Mouse (Mus musculus): ENCODE results near the gene Ppp4c. TPM values are rescaled to one million over a fixed set of nuclear protein-coding genes. Genes with fewer than 3 reads are reported as not detected.

Ppp4c gene
- total RNA-seq, 2 experiments from 2014 or later = 74.6 to 74.7 TPM

DNA sequence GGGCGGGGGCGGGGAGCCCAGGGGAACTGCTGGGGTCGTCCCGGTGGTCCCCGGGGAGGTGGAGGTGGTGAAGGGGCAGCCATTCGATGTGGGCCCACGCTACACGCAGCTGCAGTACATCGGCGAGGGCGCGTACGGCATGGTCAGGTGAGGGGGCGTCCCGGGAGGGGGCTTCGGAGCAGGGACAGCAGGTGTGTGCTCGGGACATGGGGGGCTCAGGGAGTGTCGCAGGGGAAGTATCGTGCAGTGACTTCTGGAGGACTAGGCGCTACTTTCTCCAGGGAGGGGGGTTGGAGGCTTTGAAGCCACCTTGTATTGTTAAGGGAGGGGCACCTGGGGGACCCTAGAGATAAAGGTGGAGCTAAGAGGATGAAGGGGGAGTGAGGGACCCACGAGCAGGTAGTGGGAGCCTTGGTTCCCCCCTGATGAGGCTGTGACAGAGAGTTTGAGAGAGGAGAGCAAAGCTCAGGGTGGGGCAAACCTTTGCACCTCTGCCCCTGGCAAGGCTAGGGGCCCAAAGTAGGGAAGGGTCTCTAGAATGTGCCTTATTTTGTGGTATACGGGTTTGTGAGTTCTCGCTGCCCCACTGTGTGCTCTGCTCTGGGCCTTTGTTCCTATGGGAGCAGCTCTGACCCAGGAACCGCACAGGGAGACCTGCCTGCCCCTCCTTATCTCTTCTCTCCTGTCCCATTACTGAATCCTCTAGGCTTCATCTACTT, 32.5 kb downstream of the Ppp4c start:
- DNase-seq (ENCODE audit: low spot score in 2 of 2) = no peak

DNA sequence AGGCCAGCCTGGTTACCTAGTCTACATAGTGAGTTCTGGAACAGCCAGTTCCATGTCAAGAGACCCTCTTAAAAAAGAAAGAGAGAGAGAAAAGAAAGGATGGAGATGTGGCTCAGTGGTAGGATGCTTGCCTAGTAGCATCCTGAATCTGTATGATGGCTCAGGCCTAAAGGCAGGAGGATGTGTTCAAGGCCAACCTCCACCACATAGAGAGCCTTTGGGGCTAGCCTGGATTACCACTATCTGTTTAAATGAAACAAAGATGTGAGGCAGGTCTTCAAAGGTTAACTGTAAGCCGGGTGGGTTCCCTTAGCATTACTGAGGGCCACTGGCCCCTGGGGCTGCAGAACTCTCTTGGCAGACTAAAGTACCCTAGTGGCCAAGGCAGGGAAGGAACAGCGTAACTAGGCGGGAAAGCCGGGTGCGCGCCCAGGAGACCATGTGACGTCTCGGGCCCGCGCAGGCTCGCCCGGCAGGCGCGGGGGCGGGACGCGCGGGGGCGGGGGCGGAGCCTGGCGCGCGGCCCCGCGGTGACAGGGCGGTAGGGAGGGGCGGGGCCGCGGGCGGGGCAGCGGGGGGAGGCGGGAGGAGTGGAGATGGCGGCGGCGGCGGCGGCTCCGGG, 33.1 kb downstream of the Ppp4c start, which contains the start of gene Mapk3:
Mapk3 (plus strand) TSS at position 552 of the 622 bp plus-strand sequence.
- peak; percentile 75 to 87 for DNase-seq (ENCODE audit: low spot score in 2 of 2)

DNA sequence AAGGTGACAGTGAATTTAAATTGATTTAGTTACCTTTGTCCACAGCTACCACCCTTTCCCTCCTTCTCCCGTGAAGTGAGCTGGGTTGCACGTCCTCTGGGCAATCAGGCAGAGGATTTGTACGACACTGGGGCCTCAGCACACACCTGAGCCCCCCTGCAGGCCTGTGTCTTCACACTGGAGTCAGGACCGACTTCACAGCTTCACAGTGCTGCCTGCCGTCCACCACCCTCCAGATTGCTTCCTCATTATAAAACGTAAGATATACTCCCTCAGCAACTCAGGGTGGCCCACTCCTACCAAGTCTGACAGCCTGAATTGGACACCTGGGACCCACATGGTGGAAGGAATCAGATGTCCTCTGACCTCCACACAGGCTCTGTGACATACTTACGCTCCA, 33.8 kb downstream of the Ppp4c start:
- DNase-seq (ENCODE audit: low spot score in 2 of 2) = no peak

DNA sequence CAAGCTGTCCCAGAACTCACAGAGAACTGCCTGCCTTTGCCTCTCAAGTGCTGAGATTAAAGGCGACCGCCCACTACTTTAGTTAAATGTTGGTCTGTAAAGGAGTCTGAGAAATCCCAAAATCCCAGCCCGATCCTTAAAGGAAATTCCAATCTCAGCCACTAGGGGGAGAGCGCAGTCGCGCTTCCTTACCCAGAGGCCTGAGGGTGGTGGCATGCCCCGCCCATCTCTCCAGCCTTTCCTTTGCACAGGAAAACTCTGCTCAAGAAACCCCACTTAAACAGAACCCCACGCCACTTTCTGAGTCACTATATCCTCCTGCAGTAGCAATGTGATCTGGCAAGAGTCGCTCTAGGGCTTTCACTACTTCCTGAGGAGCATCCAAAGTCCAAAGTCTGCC, 37.4 kb downstream of the Ppp4c start:
- DNase-seq (ENCODE audit: low spot score in 2 of 2) = peak; percentile 56 to 79

GRCm38 (mm10) chr7:126749582-126750343, 42.5 kb downstream of the Ppp4c start:
- DNase-seq (ENCODE audit: low spot score in 2 of 2) = no peak

GRCm38 (mm10) chr7:126748824-126749223, 43.5 kb downstream of the Ppp4c start:
- DNase-seq (ENCODE audit: low spot score in 2 of 2) = no peak

DNA sequence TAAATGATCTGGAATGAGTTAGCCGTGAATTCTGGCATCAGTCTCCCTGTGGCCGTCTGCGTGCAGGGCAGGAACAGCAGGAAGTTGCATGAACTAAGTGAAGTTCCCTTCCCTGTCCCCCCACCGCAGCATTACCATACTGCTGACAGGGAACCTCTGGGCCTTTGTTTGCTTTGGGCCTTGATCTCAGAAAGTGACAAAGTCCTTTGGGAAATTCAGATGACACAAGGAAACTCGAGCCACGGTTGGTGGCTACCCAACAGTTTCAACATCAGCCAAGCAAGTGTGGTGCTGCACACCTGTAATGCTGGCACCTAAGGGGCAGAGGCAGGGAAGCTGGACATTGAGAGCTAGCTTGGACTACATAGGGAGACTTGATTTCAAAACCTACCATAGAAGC, 45.5 kb downstream of the Ppp4c start:
- DNase-seq (ENCODE audit: low spot score in 2 of 2) = no peak

DNA sequence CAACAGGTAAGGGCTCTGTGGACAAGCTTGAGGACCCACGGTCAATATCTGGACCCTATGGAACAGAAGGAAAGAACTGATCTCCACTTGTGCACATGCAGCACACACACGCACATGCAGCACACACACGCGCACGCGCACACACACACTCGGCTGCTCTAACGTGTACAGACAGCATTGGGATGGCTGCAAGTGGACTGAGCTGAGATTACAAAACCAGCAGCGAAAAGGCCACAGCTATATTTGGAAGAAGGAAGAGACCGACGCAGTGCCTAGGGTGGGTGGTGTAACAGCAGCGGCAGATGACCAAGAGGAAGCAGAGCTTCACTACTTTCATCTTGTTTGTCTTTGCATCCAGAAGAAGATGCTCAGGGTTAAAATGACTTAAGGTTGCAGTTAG, 46.2 kb downstream of the Ppp4c start:
- DNase-seq (ENCODE audit: low spot score in 2 of 2) = no peak

GRCm38 (mm10) chr7:126741964-126742482, 50.3 kb downstream of the Ppp4c start:
- DNase-seq (ENCODE audit: low spot score in 2 of 2) = no peak

DNA sequence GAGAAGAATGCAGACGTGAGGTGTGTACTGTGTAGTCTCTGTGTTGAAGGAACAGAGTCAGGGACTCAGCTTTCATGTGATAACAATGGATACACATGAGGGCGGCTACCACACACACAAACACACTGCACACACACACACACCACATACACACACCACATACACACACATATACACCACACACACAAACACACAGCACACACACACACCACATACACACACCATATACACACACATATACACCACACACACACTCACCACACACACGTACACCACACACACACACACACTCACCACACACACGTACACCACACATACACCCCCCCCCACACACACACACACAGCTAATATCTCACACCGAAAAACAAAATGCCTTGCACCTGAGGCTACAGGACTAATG, 50.8 kb downstream of the Ppp4c start:
- DNase-seq (ENCODE audit: low spot score in 2 of 2) = no peak

DNA sequence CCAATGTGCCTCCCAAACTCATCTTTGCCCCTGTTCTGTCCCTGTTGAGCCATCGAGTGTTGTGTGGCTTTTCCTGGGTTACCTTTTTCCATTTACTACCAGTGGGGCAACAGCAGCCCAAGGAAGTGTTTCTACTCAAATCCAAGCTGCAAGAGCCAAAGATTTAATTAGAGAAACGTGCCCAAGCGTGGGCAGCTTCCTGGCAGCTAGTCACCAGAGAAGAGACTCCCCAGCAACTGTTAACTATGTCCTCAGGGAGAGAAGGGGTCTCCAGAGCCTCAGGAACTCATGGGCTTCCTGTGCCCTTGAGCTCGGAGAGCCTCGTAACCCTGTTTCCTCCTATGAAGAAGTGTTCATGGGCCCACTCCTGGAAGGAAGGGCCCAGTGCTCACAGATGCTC, 51.3 kb downstream of the Ppp4c start:
- no peak for DNase-seq (ENCODE audit: low spot score in 2 of 2)

DNA sequence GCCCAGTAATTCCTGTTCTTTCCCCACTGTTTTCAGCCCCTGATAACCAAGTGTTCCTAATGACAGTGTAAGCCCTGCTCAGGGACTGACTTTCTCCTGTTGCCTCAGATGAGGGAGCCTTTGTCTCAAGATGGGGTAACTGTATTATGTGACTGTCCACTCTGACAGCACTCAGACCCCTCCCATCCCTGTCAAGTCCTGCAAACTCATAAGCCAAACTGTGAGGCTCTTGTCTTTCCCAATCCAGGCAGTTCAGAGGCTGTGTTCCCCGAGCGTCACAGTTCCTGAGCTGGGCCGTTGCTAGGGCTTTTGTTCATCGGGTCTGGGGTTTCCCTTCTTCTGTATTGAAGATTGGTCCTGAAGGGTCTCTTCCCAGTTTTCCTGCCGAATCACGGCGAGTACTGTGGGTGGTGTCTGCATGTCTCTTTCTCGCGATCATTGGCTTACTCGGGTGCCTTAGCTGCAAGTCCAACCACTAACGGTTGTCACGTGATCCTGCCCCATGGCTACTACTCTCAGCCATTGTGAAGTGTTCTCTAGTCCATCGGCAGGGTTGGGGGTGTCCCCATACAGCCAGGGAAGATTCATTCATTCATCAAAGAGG, 52.1 kb downstream of the Ppp4c start:
- DNase-seq (ENCODE audit: low spot score in 2 of 2) = no peak

- DNase-seq (ENCODE audit: low spot score in 2 of 2) = no peak
These were observed 52.7 kb downstream of the Ppp4c start for GRCm38 (mm10) chr7:126739551-126739950.

DNA sequence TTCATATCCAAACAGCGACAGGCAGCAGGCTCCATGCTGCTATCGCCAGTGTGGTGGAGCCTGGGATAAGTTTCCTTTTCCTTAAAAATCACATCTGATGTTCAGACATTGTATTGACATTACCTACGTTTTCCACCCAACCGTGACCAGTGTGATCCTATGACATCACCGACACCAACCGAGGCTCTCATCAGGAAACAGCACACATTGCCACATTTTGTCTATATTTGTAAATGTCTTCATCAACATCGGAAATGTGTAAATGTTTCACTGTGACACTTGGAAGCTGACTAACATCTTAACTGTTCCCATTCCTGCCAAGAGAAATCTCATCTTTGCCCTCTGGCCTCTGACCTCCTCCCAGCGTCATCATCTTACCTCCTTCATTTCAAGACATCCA, 56.2 kb downstream of the Ppp4c start:
- DNase-seq (ENCODE audit: low spot score in 2 of 2) = no peak

Other genes with a start within 250 kb of the Ppp4c start
- gene Eif3c, start 226.1 kb downstream of the Ppp4c start, total RNA-seq (2021) = 100 to 1,000 TPM; 181 to 184 TPM
- 1 to 10 TPM in 1 of 2 experiments, under 1 TPM in 1; 0.83 to 1.4 TPM for gene Apobr, start 207.6 kb downstream of the Ppp4c start, total RNA-seq (2021)
- 10 to 100 TPM; 11.8 to 14.1 TPM for gene Cln3, start 206.7 kb downstream of the Ppp4c start, total RNA-seq (2021)
- gene Il27, start 197.6 kb downstream of the Ppp4c start, total RNA-seq (2021) = not detected
- 10 to 100 TPM; 18.2 to 21.6 TPM for gene Nupr1, start 161.6 kb downstream of the Ppp4c start, total RNA-seq (2021)
- gene Sgf29, start 143.2 kb downstream of the Ppp4c start, total RNA-seq (2021) = 10 to 100 TPM; 27.7 to 31.8 TPM
- gene Sult1a1, start 116.1 kb downstream of the Ppp4c start, total RNA-seq (2021) = 10 to 100 TPM; 13.1 to 14.2 TPM
- 10 to 100 TPM; 56.2 to 61.9 TPM for gene Bola2, start 97.1 kb downstream of the Ppp4c start, total RNA-seq (2021)
- 1 to 10 TPM; 7.0 to 7.4 TPM for gene Slx1b, start 96.7 kb downstream of the Ppp4c start, total RNA-seq (2021)
- gene Coro1a, start 84.7 kb downstream of the Ppp4c start, total RNA-seq (2021) = 10 to 100 TPM; 11.8 to 14.5 TPM
- 10 to 100 TPM; 65.0 to 66.7 TPM for gene Mapk3, start 32.9 kb downstream of the Ppp4c start, total RNA-seq (2021)
- gene Gdpd3, start 26.2 kb downstream of the Ppp4c start, total RNA-seq (2021) = 1 to 10 TPM; 4.8 to 5.1 TPM
- 10 to 100 TPM; 61.7 to 82.5 TPM for gene Ypel3, start 15.5 kb downstream of the Ppp4c start, total RNA-seq (2021)
- 1 to 10 TPM in 1 of 2 experiments, under 1 TPM in 1; 0.44 to 1.1 TPM for gene Tbx6, start 11.0 kb downstream of the Ppp4c start, total RNA-seq (2021)
- 10 to 100 TPM in 1 of 2 experiments, 1 to 10 TPM in 1; 8.4 to 11.2 TPM for gene Fam57b, start 5.2 kb upstream of the Ppp4c start, total RNA-seq (2021)
- gene 4930451I11Rik, start 39.1 kb upstream of the Ppp4c start, total RNA-seq (2021) = not detected
- gene Doc2a, start 54.9 kb upstream of the Ppp4c start, total RNA-seq (2021) = under 1 TPM; 0.26 to 0.32 TPM
- gene Hirip3, start 69.5 kb upstream of the Ppp4c start, total RNA-seq (2021) = 10 to 100 TPM; 22.2 to 29.4 TPM
- gene Ino80e, start 69.9 kb upstream of the Ppp4c start, total RNA-seq (2021) = 10 to 100 TPM; 35.9 to 38.7 TPM
- 10 to 100 TPM; 61.2 to 67.0 TPM for gene Taok2, start 92.2 kb upstream of the Ppp4c start, total RNA-seq (2021)
- gene Tmem219, start 130.4 kb upstream of the Ppp4c start, total RNA-seq (2021) = 10 to 100 TPM; 22.8 to 23.8 TPM
- 1 to 10 TPM; 6.0 to 7.0 TPM for gene Kctd13, start 136.4 kb upstream of the Ppp4c start, total RNA-seq (2021)
- gene Asphd1, start 157.1 kb upstream of the Ppp4c start, total RNA-seq (2021) = under 1 TPM in 1 of 2 experiments, not detected in 1; 0.26 TPM
- gene Sez6l2, start 158.1 kb upstream of the Ppp4c start, total RNA-seq (2021) = 1 to 10 TPM; 6.5 to 6.9 TPM
- 10 to 100 TPM; 43.1 to 48.0 TPM for gene Cdipt, start 183.4 kb upstream of the Ppp4c start, total RNA-seq (2021)
- gene Cdiptos, start 183.6 kb upstream of the Ppp4c start, total RNA-seq (2021) = under 1 TPM; 0.49 to 0.76 TPM
- 10 to 100 TPM; 23.2 to 27.1 TPM for gene Mvp, start 222.1 kb upstream of the Ppp4c start, total RNA-seq (2021)
- 1 to 10 TPM; 1.8 to 2.5 TPM for gene Pagr1b, start 224.0 kb upstream of the Ppp4c start, total RNA-seq (2021)
- 10 to 100 TPM in 1 of 2 experiments, 1 to 10 TPM in 1; 9.1 to 14.7 TPM for gene Pagr1a, start 224.9 kb upstream of the Ppp4c start, total RNA-seq (2021)
- gene Gm42742, start 228.6 kb upstream of the Ppp4c start, total RNA-seq (2021) = 10 to 100 TPM; 26.0 to 26.6 TPM
- 1 to 10 TPM; 6.5 to 9.4 TPM for gene Prrt2, start 228.7 kb upstream of the Ppp4c start, total RNA-seq (2021)
- gene Maz, start 234.5 kb upstream of the Ppp4c start, total RNA-seq (2021) = 100 to 1,000 TPM; 129 to 131 TPM
- 10 to 100 TPM; 21.7 to 26.2 TPM for gene Kif22, start 250.0 kb upstream of the Ppp4c start, total RNA-seq (2021)

Measured in gastrocnemius, postnatal 4 days (tissue).